Mouse (Mus musculus) MEL-GATA-1-ER (cell line): ENCODE results near the gene A030005L19Rik.
"Not testable (repeated sequence)": the region's sequence is repeated elsewhere in the genome, so short reads cannot be mapped to it uniquely, and the experiment has no call there.

Experiments used
- DNase-seq: peaks from one replicate; pipeline ENCODE4 v3.0.0-alpha.2; 2012; ENCODE audit warnings: low read depth; ENCODE audit errors: extremely low read depth

The A030005L19Rik gene

DNA sequence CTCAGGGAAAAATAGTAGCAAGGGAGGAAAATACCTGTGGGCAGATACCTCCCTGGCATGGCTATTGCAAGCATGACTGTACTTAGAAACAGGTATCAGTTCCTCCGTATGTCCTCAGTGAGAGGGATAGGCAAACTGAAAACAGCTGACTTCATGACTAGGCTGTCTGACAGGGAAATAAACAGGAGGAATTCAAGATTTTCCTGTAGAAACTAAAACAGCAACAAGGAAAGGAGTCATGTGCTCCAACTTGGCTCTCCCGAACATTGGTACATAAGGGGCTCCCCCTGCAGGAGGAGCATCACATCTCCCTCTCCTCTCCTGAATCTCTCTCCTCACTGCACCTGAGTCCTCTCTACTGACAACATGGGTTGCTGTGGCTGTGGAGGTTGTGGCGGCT is at the start of gene A030005L19Rik:
Gene A030005L19Rik, plus strand, starts transcription at position 301 of the 400 bp plus-strand sequence.
- DNase-seq, result no peak

- DNase-seq, result no peak
These were observed 42.9 kb upstream of the A030005L19Rik start for GRCm38 (mm10) chr1:82870202-82870601.

DNA sequence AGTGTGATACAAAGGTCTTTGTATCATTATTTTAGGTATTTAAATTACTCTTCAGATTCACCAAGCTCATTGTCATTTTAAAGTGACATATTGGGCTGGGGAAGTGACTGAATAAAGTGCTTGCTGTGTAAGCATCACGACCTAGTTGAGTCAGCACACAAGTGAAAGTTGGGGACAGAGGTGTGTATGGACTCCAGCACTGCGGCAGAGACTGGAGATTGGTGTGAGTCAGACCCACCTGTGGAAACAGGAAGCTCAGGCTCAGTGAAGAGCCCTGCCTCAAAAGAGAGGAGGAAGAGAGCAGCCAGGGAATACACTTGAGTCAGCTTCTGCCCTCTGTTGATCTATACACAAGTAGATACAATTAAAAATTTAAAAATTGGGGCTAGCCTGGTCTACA is 34.0 kb upstream of the A030005L19Rik start:
- no peak for DNase-seq

DNA sequence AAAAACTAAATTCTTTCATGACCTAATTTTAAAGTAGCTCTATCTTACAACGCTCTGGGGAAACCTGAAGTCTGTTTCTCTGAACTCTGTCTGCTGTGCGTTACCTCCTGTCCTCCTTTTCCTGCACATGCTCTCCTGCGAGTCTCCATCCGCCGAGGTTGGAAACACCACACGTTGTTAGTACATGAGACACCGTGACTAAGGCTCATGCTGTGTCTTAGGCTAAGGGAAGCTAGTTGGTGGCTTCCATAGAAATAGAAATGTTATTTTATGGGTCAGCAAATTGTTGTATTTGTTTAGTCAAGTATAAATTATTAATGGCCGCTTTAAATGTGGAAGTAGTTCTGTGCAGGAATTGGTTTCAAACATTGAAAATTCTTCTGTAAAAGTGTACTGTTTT is 32.9 kb upstream of the A030005L19Rik start:
- no peak for DNase-seq

DNA sequence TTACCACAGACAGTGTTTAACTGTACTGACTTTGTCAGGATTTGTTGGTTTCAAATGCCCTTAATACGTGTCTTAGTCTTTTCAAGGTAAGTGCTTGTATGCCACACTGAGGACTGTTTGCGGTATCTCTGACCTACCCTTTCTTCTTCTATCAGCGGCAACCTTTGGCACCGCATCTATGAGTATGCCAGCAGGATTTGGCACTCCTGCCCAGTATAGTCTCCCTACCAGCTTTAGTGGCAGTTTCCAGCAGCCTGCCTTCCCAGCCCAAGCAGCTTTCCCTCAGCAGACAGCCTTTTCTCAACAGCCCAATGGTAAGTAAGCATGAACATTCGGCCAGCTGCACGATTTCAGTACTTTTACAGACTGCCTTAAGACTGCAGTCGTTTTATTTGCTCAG is 19.9 kb upstream of the A030005L19Rik start:
- no peak for DNase-seq

DNA sequence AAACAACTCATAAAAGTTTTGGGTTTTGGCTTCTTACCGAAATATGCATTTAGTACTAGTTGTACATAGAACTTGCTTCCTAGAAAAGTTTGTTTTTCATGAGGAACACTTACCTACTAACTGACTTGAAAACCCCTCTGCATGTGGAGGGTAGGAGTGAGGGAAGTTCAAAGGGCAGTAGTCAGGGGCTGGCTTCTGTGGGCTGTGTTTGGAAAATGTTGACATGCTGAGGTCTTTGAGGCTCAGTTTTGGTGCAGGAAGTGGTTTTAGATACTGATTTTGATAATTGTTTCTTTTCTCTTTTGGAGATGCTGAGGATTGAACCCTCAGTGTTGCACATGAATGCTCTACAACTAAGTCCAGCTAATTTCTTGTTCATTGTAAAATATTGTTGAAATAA is 12.6 kb upstream of the A030005L19Rik start:
- DNase-seq, result no peak

- DNase-seq, result no peak
These were observed 11.9 kb upstream of the A030005L19Rik start for GRCm38 (mm10) chr1:82901201-82901600.

DNA sequence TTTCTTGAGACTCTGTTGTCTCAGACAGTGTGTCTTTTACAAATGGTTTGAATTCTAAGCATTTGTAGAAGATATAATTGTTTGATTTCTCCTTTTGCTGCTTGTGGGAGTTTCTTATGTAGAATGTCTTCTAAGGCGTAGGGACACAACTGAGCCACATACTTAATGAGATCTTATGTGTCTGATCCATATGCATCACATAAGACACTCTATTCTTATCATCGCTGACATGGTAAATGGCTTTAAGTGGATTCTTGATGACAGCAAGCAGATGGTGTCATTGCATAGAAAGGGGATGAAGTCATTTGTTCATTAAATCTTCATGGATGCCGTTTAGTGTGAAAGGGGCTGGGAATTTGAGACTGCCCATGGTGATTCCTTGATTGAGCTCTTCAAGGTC is 7.2 kb upstream of the A030005L19Rik start:
- DNase-seq, result no peak

- not testable (repeated sequence) for DNase-seq
These were observed 309 bp downstream of the A030005L19Rik start for GRCm38 (mm10) chr1:82913434-82913833.

DNA sequence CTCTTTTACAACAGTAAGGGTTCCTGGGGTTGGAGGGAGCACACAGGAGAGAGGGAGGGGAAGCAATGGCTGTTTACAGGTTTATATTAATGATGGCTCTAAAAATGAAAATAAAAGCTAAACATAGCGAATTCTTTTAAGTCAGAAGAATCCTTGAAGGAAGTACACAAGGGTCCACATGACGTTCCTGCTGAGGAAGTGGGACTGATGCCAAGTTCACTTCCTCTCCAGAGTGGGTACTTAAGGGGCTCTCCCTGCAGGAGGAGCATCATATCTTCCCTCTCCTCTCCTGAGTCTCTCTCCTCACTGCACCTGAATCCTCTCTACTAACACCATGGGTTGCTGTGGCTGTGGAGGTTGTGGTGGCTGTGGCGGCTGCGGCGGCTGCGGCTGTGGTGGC is 11.5 kb downstream of the A030005L19Rik start, which contains the start of gene A030014E15Rik:
Gene A030014E15Rik, plus strand, starts transcription at position 268 of the 400 bp plus-strand sequence.
- peak; percentile 6 for DNase-seq

DNA sequence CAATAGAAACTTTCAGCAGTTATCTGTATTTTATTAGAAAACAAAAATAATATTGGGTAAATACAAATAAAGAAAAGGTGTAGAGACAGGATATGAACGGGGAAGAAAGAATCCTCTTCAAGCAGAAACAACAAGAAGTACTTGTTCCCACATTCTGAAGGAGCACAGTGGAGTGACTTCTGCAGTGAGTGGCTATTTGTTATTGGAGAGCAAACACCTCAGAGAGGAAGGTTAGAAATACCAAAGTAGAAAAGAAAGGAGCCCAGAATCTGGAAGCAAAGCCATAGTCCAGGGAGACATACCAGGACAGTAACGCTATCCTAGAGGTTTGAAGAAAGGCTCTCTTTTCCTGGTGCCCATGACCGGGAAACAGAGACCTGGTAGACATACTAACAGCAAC is 17.4 kb downstream of the A030005L19Rik start:
- DNase-seq, result not testable (repeated sequence)

- not testable (repeated sequence) for DNase-seq
These were observed 18.2 kb downstream of the A030005L19Rik start, which contains the start of gene Gm6217 for GRCm38 (mm10) chr1:82931326-82931725. Gm6217 (minus strand) TSS chr1:82931399.

DNA sequence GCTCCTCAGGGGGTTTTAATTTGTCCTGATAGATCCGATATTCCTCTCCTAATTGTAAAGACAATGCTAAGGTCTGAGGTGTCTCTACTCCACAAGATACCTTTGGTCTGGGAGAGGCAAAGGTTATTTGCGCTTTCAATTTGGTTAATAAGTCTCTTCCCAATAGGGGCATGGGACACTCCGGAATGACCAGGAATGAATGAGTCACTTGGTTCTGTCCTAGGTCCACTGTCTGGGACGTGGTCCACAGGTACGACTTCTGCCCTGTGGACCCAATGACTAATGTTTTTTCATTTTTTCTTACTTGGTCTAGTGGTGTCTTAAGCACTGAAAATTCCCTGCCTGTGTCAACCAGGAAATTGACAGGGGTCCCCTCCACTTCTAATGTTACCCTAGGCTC is 25.5 kb downstream of the A030005L19Rik start:
- no peak for DNase-seq

DNA sequence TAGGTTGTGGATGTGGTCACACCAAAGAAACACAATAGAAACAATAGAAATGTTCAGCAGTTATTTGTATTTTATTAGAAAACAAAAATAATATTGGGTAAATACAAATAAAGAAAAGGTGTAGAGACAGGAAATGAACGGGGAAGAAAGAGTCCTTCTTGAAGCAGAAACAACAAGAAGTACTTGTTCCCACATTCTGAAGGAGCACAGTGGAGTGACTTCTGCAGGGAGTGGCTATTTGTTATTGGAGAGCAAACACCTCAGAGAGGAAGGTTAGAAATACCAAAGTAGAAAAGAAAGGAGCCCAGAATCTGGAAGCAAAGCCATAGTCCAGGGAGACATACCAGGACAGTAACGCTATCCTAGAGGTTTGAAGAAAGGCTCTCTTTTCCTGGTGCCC is 29.4 kb downstream of the A030005L19Rik start:
- DNase-seq, result not testable (repeated sequence)

GRCm38 (mm10) chr1:82943295-82943694 is 30.2 kb downstream of the A030005L19Rik start, which contains the start of gene A030003K21Rik:
A030003K21Rik (minus strand) TSS chr1:82943388.
- DNase-seq, result not testable (repeated sequence)

- DNase-seq, result not testable (repeated sequence)
These were observed 32.9 kb downstream of the A030005L19Rik start for GRCm38 (mm10) chr1:82946029-82946428.

GRCm38 (mm10) chr1:82948601-82949000 is 35.5 kb downstream of the A030005L19Rik start:
- no peak for DNase-seq

- not testable (repeated sequence) for DNase-seq
These were observed 42.8 kb downstream of the A030005L19Rik start, which contains the start of gene Gm7544 for GRCm38 (mm10) chr1:82955913-82956312. Gm7544 (minus strand) TSS chr1:82956013.

- DNase-seq, result no peak
These were observed 46.8 kb downstream of the A030005L19Rik start, which contains the start of gene Gm47955 for GRCm38 (mm10) chr1:82959870-82960385. Gm47955 (plus strand) TSS chr1:82960286.
